In genomic region chr19:54046684-54047070, GRCm38 (mm10) we compare ENCODE assay signal across 8 mouse cellular contexts. TPM values are rescaled to one million over a fixed set of nuclear protein-coding genes. Genes with fewer than 3 reads are reported as not detected.
A peak's percentile ranks its signal among the peaks of the same experiment; 100 is the strongest.
DNase-seq lines count a peak whose midpoint lies in the region; ATAC-seq lines count a peak whose summit lies in the region.

No protein-coding gene starts in this region.

- H3K36me3 ChIP-seq in neural tube, embryonic 14.5 days (ENCODE audit: control insufficient read depth, insufficient read depth, low read length) = no peaks in the 10 kb centered on the region

- no peak for ATAC-seq in neural tube, embryonic 14.5 days (ENCODE audit: low read depth)

- no peak overlapping the region for H3K27ac ChIP-seq in neural tube, embryonic 14.5 days (ENCODE audit: low read depth, low read length)

- peak overlapping the region; percentile 49 for H3K9ac ChIP-seq in neural tube, embryonic 14.5 days (replicated peaks; ENCODE audit: low read depth, low read length)

- 0% methylated on average over 46 of the region's 46 CpGs for WGBS in neural tube, embryonic 14.5 days

- peak overlapping the region; percentile 96 for H3K4me2 ChIP-seq in neural tube, embryonic 14.5 days (ENCODE audit: low read depth, low read length)

- no peaks in the 10 kb centered on the region for H3K9me3 ChIP-seq in neural tube, embryonic 14.5 days (ENCODE audit: control insufficient read depth, low read length)

- peaks cover 20% of the 10 kb centered on the region; the same call in 1 of the 2 replicates for H3K4me1 ChIP-seq in neural tube, embryonic 14.5 days (ENCODE audit: control insufficient read depth, insufficient read depth, low read length)

- H3K27me3 ChIP-seq in neural tube, embryonic 14.5 days (ENCODE audit: control insufficient read depth, insufficient read depth, low read length) = peaks cover 18% of the 10 kb centered on the region

- DNase-seq in adrenal gland, postnatal 25 days = peak; percentile 8
- DNase-seq in adrenal gland, adult (ENCODE audit: inconsistent age in 2 of 2, low spot score in 1 of 2) = no peak
- DNase-seq in right cerebral cortex, postnatal 25 days = peak; percentile 20
- no peak for DNase-seq in right cerebral cortex, postnatal 36 days (ENCODE audit: low spot score in 2 of 2)
- DNase-seq in kidney, postnatal 10 days = peak; percentile 15
- DNase-seq in layer of hippocampus, postnatal 36 days = no peak
- DNase-seq in spleen, postnatal 4 days (ENCODE audit: low spot score in 2 of 2) = no peak

- peak overlapping the region; percentile 54 for H3K4me3 ChIP-seq in neural tube, embryonic 14.5 days (ENCODE audit: low read depth, low read length)

RNA-seq across cellular contexts. Expression of gene Adra2a, which starts 2.7 kb away (rescaled TPM):
- 0.18 TPM in 1 of 2 replicates, not detected in the other for total RNA-seq in adrenal gland, postnatal 25 days (2021)
- 6.3 and 6.4 TPM in 2 replicates for polyA plus RNA-seq in neural tube, embryonic 14.5 days (2014; fragmentation: Nextera tagmentation; extraction: Ambion mirVana)
- 10 to 100 TPM; 12.5 to 13.6 TPM for total RNA-seq in layer of hippocampus, postnatal 36 days (2021)

Comparison
In these comparisons a context has a peak if more than half of its experiments do, and no peak if none do; other contexts are left out.
1. DNase-seq: peak in adrenal gland, postnatal 25 days (single experiment), right cerebral cortex, postnatal 25 days (single experiment) and kidney, postnatal 10 days (single experiment); none in adrenal gland, adult (0 of 2), right cerebral cortex, postnatal 36 days (0 of 2), layer of hippocampus, postnatal 36 days (0 of 2) and spleen, postnatal 4 days (0 of 2).
2. RNA of gene Adra2a, which starts 2.7 kb away (total RNA-seq): 12.5 to 13.6 TPM in layer of hippocampus, postnatal 36 days; 0.18 TPM in adrenal gland, postnatal 25 days; every median in the first group is over 10 times any median in the second.